Mouse (Mus musculus) cerebellum, postnatal 10 days (tissue): ENCODE results near the gene Tgfbrap1.
"Not testable (repeated sequence)": the region's sequence is repeated elsewhere in the genome, so short reads cannot be mapped to it uniquely, and the experiment has no call there.

ENCODE experiments used
- DNase-seq, 2 experiments: peaks; one replicate each; pipeline ENCODE4 v3.0.0; 2021; ENCODE audit warnings: mixed read lengths in 2 of 2

Gene Tgfbrap1

GRCm38 (mm10) chr1:43098031-43098984, at the start of gene Tgfbrap1, which contains the start of gene AI597479:
Gene Tgfbrap1 (minus strand): TSS chr1:43098637.
Gene AI597479 (plus strand): TSS chr1:43098710.
- DNase-seq = peak; percentile 98

- no peak for DNase-seq
These were observed 49.0 kb upstream of the Tgfbrap1 start for GRCm38 (mm10) chr1:43147474-43147873.

GRCm38 (mm10) chr1:43145388-43145787, 47.0 kb upstream of the Tgfbrap1 start:
- DNase-seq = no peak

- DNase-seq = no peak
These were observed 46.0 kb upstream of the Tgfbrap1 start for GRCm38 (mm10) chr1:43144338-43144906.

GRCm38 (mm10) chr1:43143791-43144190, 45.4 kb upstream of the Tgfbrap1 start:
- DNase-seq = no peak

GRCm38 (mm10) chr1:43143284-43143683, 44.8 kb upstream of the Tgfbrap1 start:
- peak; percentile 40 to 41 for DNase-seq

- peak; percentile 38 to 51 for DNase-seq
These were observed 44.4 kb upstream of the Tgfbrap1 start for GRCm38 (mm10) chr1:43142849-43143248.

- DNase-seq = peak; percentile 77 to 78
These were observed 43.1 kb upstream of the Tgfbrap1 start for GRCm38 (mm10) chr1:43141555-43141961.

- DNase-seq = peak; percentile 92 to 95
These were observed 41.3 kb upstream of the Tgfbrap1 start for GRCm38 (mm10) chr1:43139587-43140266.

- DNase-seq = no peak
These were observed 39.9 kb upstream of the Tgfbrap1 start for GRCm38 (mm10) chr1:43138268-43138812.

GRCm38 (mm10) chr1:43137334-43137733, 38.9 kb upstream of the Tgfbrap1 start:
- no peak for DNase-seq

- DNase-seq = not testable (repeated sequence)
These were observed 38.1 kb upstream of the Tgfbrap1 start for GRCm38 (mm10) chr1:43136488-43137029.

GRCm38 (mm10) chr1:43131591-43131990, 33.2 kb upstream of the Tgfbrap1 start:
- DNase-seq = peak; percentile 57 to 69

GRCm38 (mm10) chr1:43130219-43130981, 32.0 kb upstream of the Tgfbrap1 start:
- no peak for DNase-seq

GRCm38 (mm10) chr1:43127820-43128610, 29.6 kb upstream of the Tgfbrap1 start:
- DNase-seq = no peak

- DNase-seq = no peak
These were observed 28.8 kb upstream of the Tgfbrap1 start for GRCm38 (mm10) chr1:43127196-43127595.

GRCm38 (mm10) chr1:43124726-43125125, 26.3 kb upstream of the Tgfbrap1 start:
- no peak for DNase-seq

- DNase-seq = no peak
These were observed 24.2 kb upstream of the Tgfbrap1 start for GRCm38 (mm10) chr1:43122616-43123015.

- no peak for DNase-seq
These were observed 22.5 kb upstream of the Tgfbrap1 start for GRCm38 (mm10) chr1:43120950-43121349.

GRCm38 (mm10) chr1:43117435-43117834, 19.0 kb upstream of the Tgfbrap1 start:
- DNase-seq = no peak

- peak; percentile 86 for DNase-seq
These were observed 14.4 kb upstream of the Tgfbrap1 start for GRCm38 (mm10) chr1:43112882-43113281.
